Mouse (Mus musculus) midbrain, embryonic 10.5 days (tissue): Measurements from ENCODE around the gene Pam. TPM values are rescaled to one million over a fixed set of nuclear protein-coding genes. Genes with fewer than 3 reads are reported as not detected.
A peak's percentile ranks its signal among the peaks of the same experiment; 100 is the strongest.

Source experiments
- DNase-seq: peaks from one replicate; pipeline ENCODE4 v3.0.0-alpha.2; 2017; ENCODE audit warnings: low spot score
- H3K27ac ChIP-seq: fragments of 300-500 bp; sonication (generic); replicated peaks from 2 replicates; pipeline ENCODE4 v1.5.1; 2016; ENCODE audit warnings: mild to moderate bottlenecking
- H3K27me3 ChIP-seq: fragments of 300-500 bp; sonication (generic); 2 replicates; pipeline ENCODE4 v1.6.1; 2016; ENCODE audit warnings: low read depth, mild to moderate bottlenecking; ENCODE audit not compliant: poor library complexity, severe bottlenecking
- H3K36me3 ChIP-seq: fragments of 300-500 bp; sonication (generic); 2 replicates; pipeline ENCODE4 v1.6.1; 2016; ENCODE audit warnings: mild to moderate bottlenecking, moderate library complexity
- H3K4me1 ChIP-seq: fragments of 300-500 bp; sonication (generic); 2 replicates; pipeline ENCODE4 v1.6.1; 2016
- H3K4me3 ChIP-seq: fragments of 300-500 bp; sonication (generic); 2 replicates; pipeline ENCODE4 v1.5.1; 2016; ENCODE audit warnings: mild to moderate bottlenecking, moderate library complexity
- H3K9me3 ChIP-seq: fragments of 300-500 bp; sonication (generic); replicated peaks from 2 replicates; pipeline ENCODE4 v1.6.1; 2016; ENCODE audit warnings: mild to moderate bottlenecking
- WGBS: fragments of 180-500 bp; shearing (Covaris S2); methylation state at CpG from one replicate; pipeline ENCODE4 v1.1.7; 2016; 5-methylcytosine and 5-hydroxymethylcytosine counted together
- polyA plus RNA-seq: library from polyadenylated mRNA; unstranded; fragments of >200 nt; fragmentation: Nextera tagmentation; extraction: Ambion mirVana; gene quantifications from 2 replicates; pipeline ENCODE4 v1.2.1, GENCODE M21; 2016

Gene Pam
- polyA plus RNA-seq, result 18.9 and 23.9 TPM in 2 replicates

GRCm38 (mm10) chr1:98095246-98095990 is at the start of gene Pam:
Gene Pam (minus strand): TSS chr1:98095646.
- WGBS, result under 1% methylated on average over 73 of the region's 82 CpGs

GRCm38 (mm10) chr1:98144845-98145244 is 49.4 kb upstream of the Pam start:
- H3K36me3 ChIP-seq, result no peaks in the 10 kb centered on the region
- H3K27me3 ChIP-seq, result no peaks in the 10 kb centered on the region
- WGBS, result 92% methylated on average over 1 of the region's 1 CpGs

More at GRCm38 (mm10) chr1:98095246-98095990, at the start of gene Pam:
- Histone ChIP-seq H3K27me3 (peaks cover 9% of the 10 kb centered on the region), H3K36me3 (no peaks in the 10 kb centered on the region), H3K4me3 (peak within 1 kb of the TSS; percentile 83), H3K27ac (peak within 1 kb of the TSS; percentile 94), H3K4me1 (peaks cover 28% of the 10 kb centered on the region), H3K9me3 (no peaks in the 10 kb centered on the region)
- peak; percentile 80 for DNase-seq

GRCm38 (mm10) chr1:98131244-98131643 is 35.8 kb upstream of the Pam start:
- WGBS, result 80% methylated on average over 4 of the region's 4 CpGs
- Histone ChIP-seq H3K9me3 (no peaks in the 10 kb centered on the region), H3K36me3 (no peaks in the 10 kb centered on the region), H3K27me3 (no peaks in the 10 kb centered on the region), H3K27ac (no peak overlapping the region), H3K4me1 (no peaks in the 10 kb centered on the region), H3K4me3 (no peak overlapping the region)
- no peak for DNase-seq

More at GRCm38 (mm10) chr1:98144845-98145244, 49.4 kb upstream of the Pam start:
- no peak overlapping the region for H3K4me3 ChIP-seq
- no peak overlapping the region for H3K27ac ChIP-seq
- DNase-seq, result no peak
- H3K9me3 ChIP-seq, result no peaks in the 10 kb centered on the region
- no peaks in the 10 kb centered on the region for H3K4me1 ChIP-seq

- Histone ChIP-seq H3K36me3 (no peaks in the 10 kb centered on the region), H3K4me1 (no peaks in the 10 kb centered on the region), H3K27ac (no peak overlapping the region), H3K4me3 (no peak overlapping the region), H3K9me3 (no peaks in the 10 kb centered on the region), H3K27me3 (no peaks in the 10 kb centered on the region)
- DNase-seq, result no peak
- 91% methylated on average over 3 of the region's 3 CpGs for WGBS
Observed at GRCm38 (mm10) chr1:98129561-98130347, 34.3 kb upstream of the Pam start.

GRCm38 (mm10) chr1:98129111-98129510 is 33.7 kb upstream of the Pam start:
- DNase-seq, result no peak
- Histone ChIP-seq H3K27me3 (no peaks in the 10 kb centered on the region), H3K9me3 (no peaks in the 10 kb centered on the region), H3K4me1 (peaks cover 3% of the 10 kb centered on the region; the same call in 1 of the 2 replicates), H3K36me3 (no peaks in the 10 kb centered on the region), H3K4me3 (no peak overlapping the region), H3K27ac (no peak overlapping the region)
- WGBS, result 79% methylated on average over 1 of the region's 1 CpGs

- Histone ChIP-seq H3K27ac (no peak overlapping the region), H3K4me3 (no peak overlapping the region), H3K36me3 (no peaks in the 10 kb centered on the region), H3K9me3 (no peaks in the 10 kb centered on the region), H3K27me3 (no peaks in the 10 kb centered on the region), H3K4me1 (peaks cover 3% of the 10 kb centered on the region; the same call in 1 of the 2 replicates)
- no peak for DNase-seq
Observed at GRCm38 (mm10) chr1:98128338-98129096, 33.1 kb upstream of the Pam start.

- H3K4me1 ChIP-seq, result peaks cover 3% of the 10 kb centered on the region; the same call in 1 of the 2 replicates
- DNase-seq, result no peak
- 90% methylated on average over 3 of the region's 3 CpGs for WGBS
Observed at GRCm38 (mm10) chr1:98126268-98126667, 30.8 kb upstream of the Pam start.

GRCm38 (mm10) chr1:98124727-98125126 is 29.3 kb upstream of the Pam start:
- no peak overlapping the region for H3K4me3 ChIP-seq
- no peaks in the 10 kb centered on the region for H3K36me3 ChIP-seq
- H3K4me1 ChIP-seq, result peaks cover 3% of the 10 kb centered on the region; the same call in 1 of the 2 replicates
- 74% methylated on average over 1 of the region's 1 CpGs for WGBS
- DNase-seq, result no peak
- H3K9me3 ChIP-seq, result no peaks in the 10 kb centered on the region
- H3K27me3 ChIP-seq, result no peaks in the 10 kb centered on the region
- H3K27ac ChIP-seq, result no peak overlapping the region

More at GRCm38 (mm10) chr1:98126268-98126667, 30.8 kb upstream of the Pam start:
- Histone ChIP-seq H3K9me3 (no peaks in the 10 kb centered on the region), H3K27ac (no peak overlapping the region), H3K4me3 (no peak overlapping the region), H3K36me3 (no peaks in the 10 kb centered on the region), H3K27me3 (no peaks in the 10 kb centered on the region)

GRCm38 (mm10) chr1:98119595-98119994 is 24.1 kb upstream of the Pam start:
- Histone ChIP-seq H3K27me3 (no peaks in the 10 kb centered on the region), H3K4me3 (no peak overlapping the region), H3K9me3 (no peaks in the 10 kb centered on the region), H3K4me1 (peaks cover 3% of the 10 kb centered on the region; the same call in 1 of the 2 replicates), H3K27ac (no peak overlapping the region), H3K36me3 (no peaks in the 10 kb centered on the region)
- 91% methylated on average over 6 of the region's 6 CpGs for WGBS
- DNase-seq, result no peak

GRCm38 (mm10) chr1:98107599-98107998 is 12.2 kb upstream of the Pam start:
- Histone ChIP-seq H3K36me3 (no peaks in the 10 kb centered on the region), H3K27me3 (no peaks in the 10 kb centered on the region), H3K9me3 (no peaks in the 10 kb centered on the region), H3K4me1 (peaks cover 6% of the 10 kb centered on the region), H3K27ac (no peak overlapping the region), H3K4me3 (no peak overlapping the region)
- 16% methylated on average over 2 of the region's 2 CpGs for WGBS
- DNase-seq, result no peak

- no peak overlapping the region for H3K4me3 ChIP-seq
- peaks cover 9% of the 10 kb centered on the region for H3K27me3 ChIP-seq
- no peaks in the 10 kb centered on the region for H3K36me3 ChIP-seq
- H3K27ac ChIP-seq, result no peak overlapping the region
- 67% methylated on average over 4 of the region's 4 CpGs for WGBS
- H3K4me1 ChIP-seq, result peaks cover 18% of the 10 kb centered on the region
- DNase-seq, result no peak
- H3K9me3 ChIP-seq, result no peaks in the 10 kb centered on the region
Observed at GRCm38 (mm10) chr1:98099441-98099840, 4.0 kb upstream of the Pam start.

GRCm38 (mm10) chr1:98097957-98098729 is 2.7 kb upstream of the Pam start:
- H3K27ac ChIP-seq, result no peak overlapping the region
- 93% methylated on average over 11 of the region's 11 CpGs for WGBS

More at GRCm38 (mm10) chr1:98097957-98098729, 2.7 kb upstream of the Pam start:
- H3K36me3 ChIP-seq, result no peaks in the 10 kb centered on the region
- H3K27me3 ChIP-seq, result peaks cover 9% of the 10 kb centered on the region
- no peak for DNase-seq
- H3K4me1 ChIP-seq, result peaks cover 28% of the 10 kb centered on the region
- H3K9me3 ChIP-seq, result no peaks in the 10 kb centered on the region
- no peak overlapping the region for H3K4me3 ChIP-seq
